Mouse (Mus musculus): ENCODE data around the gene Pirb. TPM values are rescaled to one million over a fixed set of nuclear protein-coding genes. Genes with fewer than 3 reads are reported as not detected.
"Not testable (repeated sequence)": the region's sequence is repeated elsewhere in the genome, so short reads cannot be mapped to it uniquely, and the experiment has no call there.

Pirb gene
- total and polyA plus RNA-seq, 3 experiments = 2.2 to 6.7 (median 2.4) TPM

DNA sequence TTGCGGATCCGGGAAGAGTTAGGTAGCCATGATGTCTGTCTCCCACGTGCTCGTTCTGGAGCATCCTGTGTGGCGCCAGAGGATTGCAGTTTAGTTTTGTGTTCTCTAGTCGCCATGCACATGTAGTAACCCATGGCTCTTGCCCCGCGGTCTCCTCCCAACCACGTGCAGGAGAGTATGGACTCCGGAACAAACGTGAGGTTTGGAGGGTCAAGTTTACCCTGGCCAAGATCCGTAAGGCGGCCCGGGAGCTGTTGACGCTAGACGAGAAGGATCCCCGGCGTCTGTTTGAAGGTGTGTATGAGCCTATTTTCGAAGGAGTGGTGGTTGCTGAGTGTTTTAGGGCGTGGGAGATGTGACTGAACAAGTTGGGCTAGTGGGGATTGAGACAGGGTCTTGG is 15.7 kb downstream of the Pirb start:
- intact Hi-C loops (cut with DNase I) = loop anchor here (10.0 kb wide), 2 partner anchors 410 to 740 kb away; partner anchors contain the start of gene Rdh13
- Histone ChIP-seq H3K27me3 (ENCODE audit: control insufficient read depth, insufficient read depth, low read length) (no peaks in the 10 kb centered on the region), H3K4me1 (ENCODE audit: control insufficient read depth, insufficient read depth, low read length) (peaks cover 5% of the 10 kb centered on the region), H3K9ac (ENCODE audit: low read depth, low read length) (peak overlapping the region; percentile 76), H3K36me3 (ENCODE audit: control insufficient read depth, insufficient read depth, low read length) (peaks cover 19% of the 10 kb centered on the region), H3K27ac (peak overlapping the region; percentile 92), H3K79me2 (replicated peaks; ENCODE audit: control insufficient read depth, insufficient read depth, low read length) (no peaks in the 10 kb centered on the region), H3K4me3 (peak overlapping the region; percentile 71)
- DNase-seq = no peak
- TF ChIP-seq POLR2A (IDR thresholded peaks at IDR 0.05; ENCODE audit: insufficient read depth, low read depth, low read length) (no peak), CTCF (IDR thresholded peaks at IDR 0.05) (no peak), EP300 (IDR thresholded peaks at IDR 0.05; ENCODE audit: insufficient read depth, low read depth, low read length) (no peak)
- under 1% methylated on average over 20 of the region's 20 CpGs for WGBS

- Histone ChIP-seq H3K79me2 (replicated peaks; ENCODE audit: control insufficient read depth, insufficient read depth, low read length) (no peaks in the 10 kb centered on the region), H3K4me1 (ENCODE audit: control insufficient read depth, insufficient read depth, low read length) (peaks cover 5% of the 10 kb centered on the region), H3K27me3 (ENCODE audit: control insufficient read depth, insufficient read depth, low read length) (no peaks in the 10 kb centered on the region), H3K36me3 (ENCODE audit: control insufficient read depth, insufficient read depth, low read length) (peaks cover 19% of the 10 kb centered on the region), H3K27ac (peak within 1 kb of the TSS; percentile 92), H3K4me3 (peak within 1 kb of the TSS; percentile 71), H3K9ac (ENCODE audit: low read depth, low read length) (peak within 1 kb of the TSS; percentile 76)
- intact Hi-C loops (cut with DNase I) = loop anchor here (1.0 to 10.0 kb wide), 3 partner anchors 11 to 741 kb away; partner anchors contain the start of genes Mboat7 and Rdh13
- peak; percentile 56 for TF ChIP-seq CTCF (IDR thresholded peaks at IDR 0.05)
- peak; percentile 100 for TF ChIP-seq POLR2A (IDR thresholded peaks at IDR 0.05; ENCODE audit: insufficient read depth, low read depth, low read length)
- peak; percentile 83 for TF ChIP-seq EP300 (IDR thresholded peaks at IDR 0.05; ENCODE audit: insufficient read depth, low read depth, low read length)
- WGBS = under 1% methylated on average over 42 of the region's 42 CpGs
- DNase-seq = peak; percentile 95 to 96
These were observed 16.2 kb downstream of the Pirb start, which contains the start of gene Rps9 for GRCm38 (mm10) chr7:3703879-3704441. TSS of gene Rps9 (plus strand) at chr7:3703993.

- H3K27ac ChIP-seq = peak overlapping the region; percentile 92
- H3K4me3 ChIP-seq = peak overlapping the region; percentile 71
- TF ChIP-seq POLR2A (IDR thresholded peaks at IDR 0.05; ENCODE audit: insufficient read depth, low read depth, low read length) = no peak
- TF ChIP-seq EP300 (IDR thresholded peaks at IDR 0.05; ENCODE audit: insufficient read depth, low read depth, low read length) = no peak
- no peak for TF ChIP-seq CTCF (IDR thresholded peaks at IDR 0.05)
- H3K9ac ChIP-seq (ENCODE audit: low read depth, low read length) = peak overlapping the region; percentile 45
- peak in 1 of 2 experiments; percentile 29 for DNase-seq
- H3K79me2 ChIP-seq (replicated peaks; ENCODE audit: control insufficient read depth, insufficient read depth, low read length) = no peaks in the 10 kb centered on the region
- H3K27me3 ChIP-seq (ENCODE audit: control insufficient read depth, insufficient read depth, low read length) = no peaks in the 10 kb centered on the region
- peaks cover 19% of the 10 kb centered on the region for H3K36me3 ChIP-seq (ENCODE audit: control insufficient read depth, insufficient read depth, low read length)
- intact Hi-C loops (cut with DNase I) = loop anchor here (1.0 to 10.0 kb wide), 3 partner anchors 10 to 741 kb away; partner anchors contain the start of genes Mboat7 and Rdh13
- 23% methylated on average over 6 of the region's 6 CpGs for WGBS
- H3K4me1 ChIP-seq (ENCODE audit: control insufficient read depth, insufficient read depth, low read length) = peaks cover 5% of the 10 kb centered on the region
These were observed 16.9 kb downstream of the Pirb start for GRCm38 (mm10) chr7:3703148-3703878.

- intact Hi-C loops (cut with DNase I) = loop anchor here (10.0 kb wide), 1 partner anchor 436 kb away; the partner anchor contains the start of gene Leng8
- H3K9ac ChIP-seq (ENCODE audit: low read depth, low read length) = no peak overlapping the region
- TF ChIP-seq CTCF (IDR thresholded peaks at IDR 0.05) (no peak), EP300 (IDR thresholded peaks at IDR 0.05; ENCODE audit: insufficient read depth, low read depth, low read length) (no peak), POLR2A (IDR thresholded peaks at IDR 0.05; ENCODE audit: insufficient read depth, low read depth, low read length) (no peak)
These were observed 21.7 kb downstream of the Pirb start for GRCm38 (mm10) chr7:3698471-3698870.

DNA sequence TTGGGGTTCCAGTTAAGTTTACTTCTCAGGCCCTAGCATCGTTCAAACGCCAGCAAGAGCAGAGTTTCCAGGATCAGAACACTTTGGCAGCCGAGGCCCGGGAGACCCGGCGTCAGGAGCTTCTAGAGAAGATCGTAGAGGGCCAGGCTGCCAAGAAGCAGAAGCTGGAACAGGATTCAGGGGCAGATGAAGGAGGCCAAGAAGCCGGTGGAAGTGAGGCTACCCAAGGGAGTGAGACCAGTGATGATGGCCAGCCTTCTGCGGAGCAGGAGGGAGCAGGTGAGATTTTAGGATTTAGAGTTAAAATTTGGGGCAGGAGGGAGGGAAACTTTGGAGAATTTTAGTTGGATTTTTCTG is 25.3 kb downstream of the Pirb start:
- Histone ChIP-seq H3K9ac (ENCODE audit: low read depth, low read length) (peak overlapping the region; percentile 58), H3K4me3 (peak overlapping the region; percentile 72), H3K27ac (peak overlapping the region; percentile 97)
- intact Hi-C loops (cut with DNase I) = loop anchor here (5.0 to 10.0 kb wide), 4 partner anchors 48 to 992 kb away; partner anchors contain the start of genes Cnot3, Hspbp1, Leng8 and Prpf31
- H3K79me2 ChIP-seq (replicated peaks; ENCODE audit: control insufficient read depth, insufficient read depth, low read length); H3K4me1 ChIP-seq (ENCODE audit: control insufficient read depth, insufficient read depth, low read length); H3K36me3 ChIP-seq (ENCODE audit: control insufficient read depth, insufficient read depth, low read length); H3K27me3 ChIP-seq (ENCODE audit: control insufficient read depth, insufficient read depth, low read length): not testable (repeated sequence)
- peak in 1 of 2 experiments; percentile 29 for DNase-seq
- 8% methylated on average over 9 of the region's 9 CpGs for whole genome bisulfite sequencing

More at GRCm38 (mm10) chr7:3698471-3698870, 21.7 kb downstream of the Pirb start:
- peaks cover 1% of the 10 kb centered on the region for H3K4me1 ChIP-seq (ENCODE audit: control insufficient read depth, insufficient read depth, low read length)
- no peak overlapping the region for H3K4me3 ChIP-seq
- H3K27ac ChIP-seq = no peak overlapping the region
- no peaks in the 10 kb centered on the region; the same call in none of the 2 replicates for H3K36me3 ChIP-seq (ENCODE audit: control insufficient read depth, insufficient read depth, low read length)
- WGBS = 92% methylated on average over 6 of the region's 6 CpGs
- no peaks in the 10 kb centered on the region for H3K27me3 ChIP-seq (ENCODE audit: control insufficient read depth, insufficient read depth, low read length)
- no peaks in the 10 kb centered on the region for H3K79me2 ChIP-seq (replicated peaks; ENCODE audit: control insufficient read depth, insufficient read depth, low read length)
- no peak for DNase-seq
